Mouse (Mus musculus): ENCODE data around the gene Slc6a6. TPM values are rescaled to one million over a fixed set of nuclear protein-coding genes. Genes with fewer than 3 reads are reported as not detected.

The Slc6a6 gene
- polyA plus RNA-seq, 1 experiment, result 114 TPM

GRCm38 (mm10) chr6:91796736-91797135 lies 112.9 kb downstream of the Slc6a6 start:
- no peak for TF ChIP-seq CTCF (IDR thresholded peaks at IDR 0.05; ENCODE audit: control insufficient read depth, insufficient read depth, insufficient replicate concordance, low read depth, low read length)
- TF ChIP-seq POLR2A (IDR thresholded peaks at IDR 0.05; ENCODE audit: control insufficient read depth, low read depth, low read length), result no peak
- Histone ChIP-seq H3K36me3 (ENCODE audit: control insufficient read depth, insufficient read depth, low read length) (no peaks in the 10 kb centered on the region), H3K4me3 (ENCODE audit: control insufficient read depth, low read depth, low read length) (no peak overlapping the region), H3K27me3 (ENCODE audit: control insufficient read depth, insufficient read depth, low read length) (no peaks in the 10 kb centered on the region), H3K4me1 (ENCODE audit: control insufficient read depth, insufficient read depth, low read length) (no peaks in the 10 kb centered on the region), H3K27ac (ENCODE audit: control insufficient read depth, insufficient read depth, low read depth, low read length) (no peak overlapping the region)

- TF ChIP-seq CTCF (IDR thresholded peaks at IDR 0.05; ENCODE audit: control insufficient read depth, insufficient read depth, insufficient replicate concordance, low read depth, low read length) (no peak), POLR2A (IDR thresholded peaks at IDR 0.05; ENCODE audit: control insufficient read depth, low read depth, low read length) (no peak)
- Histone ChIP-seq H3K27ac (ENCODE audit: control insufficient read depth, insufficient read depth, low read depth, low read length) (no peak overlapping the region), H3K27me3 (ENCODE audit: control insufficient read depth, insufficient read depth, low read length) (no peaks in the 10 kb centered on the region), H3K4me1 (ENCODE audit: control insufficient read depth, insufficient read depth, low read length) (no peaks in the 10 kb centered on the region), H3K4me3 (ENCODE audit: control insufficient read depth, low read depth, low read length) (no peak overlapping the region), H3K36me3 (ENCODE audit: control insufficient read depth, insufficient read depth, low read length) (no peaks in the 10 kb centered on the region)
Measured at GRCm38 (mm10) chr6:91798496-91798895, 114.6 kb downstream of the Slc6a6 start.

GRCm38 (mm10) chr6:91804177-91804576 lies 120.3 kb downstream of the Slc6a6 start:
- Histone ChIP-seq H3K4me1 (ENCODE audit: control insufficient read depth, insufficient read depth, low read length) (peaks cover 5% of the 10 kb centered on the region), H3K27me3 (ENCODE audit: control insufficient read depth, insufficient read depth, low read length) (no peaks in the 10 kb centered on the region), H3K36me3 (ENCODE audit: control insufficient read depth, insufficient read depth, low read length) (no peaks in the 10 kb centered on the region), H3K27ac (ENCODE audit: control insufficient read depth, insufficient read depth, low read depth, low read length) (no peak overlapping the region), H3K4me3 (ENCODE audit: control insufficient read depth, low read depth, low read length) (no peak overlapping the region)
- no peak for TF ChIP-seq CTCF (IDR thresholded peaks at IDR 0.05; ENCODE audit: control insufficient read depth, insufficient read depth, insufficient replicate concordance, low read depth, low read length)
- no peak for TF ChIP-seq POLR2A (IDR thresholded peaks at IDR 0.05; ENCODE audit: control insufficient read depth, low read depth, low read length)

- Histone ChIP-seq H3K4me1 (ENCODE audit: control insufficient read depth, insufficient read depth, low read length) (peaks cover 5% of the 10 kb centered on the region), H3K4me3 (ENCODE audit: control insufficient read depth, low read depth, low read length) (no peak overlapping the region), H3K36me3 (ENCODE audit: control insufficient read depth, insufficient read depth, low read length) (no peaks in the 10 kb centered on the region), H3K27me3 (ENCODE audit: control insufficient read depth, insufficient read depth, low read length) (no peaks in the 10 kb centered on the region), H3K27ac (ENCODE audit: control insufficient read depth, insufficient read depth, low read depth, low read length) (no peak overlapping the region)
- TF ChIP-seq CTCF (IDR thresholded peaks at IDR 0.05; ENCODE audit: control insufficient read depth, insufficient read depth, insufficient replicate concordance, low read depth, low read length) (no peak), POLR2A (IDR thresholded peaks at IDR 0.05; ENCODE audit: control insufficient read depth, low read depth, low read length) (no peak)
Measured at GRCm38 (mm10) chr6:91807169-91807568, 123.3 kb downstream of the Slc6a6 start.

GRCm38 (mm10) chr6:91808022-91808421 lies 124.2 kb downstream of the Slc6a6 start:
- Histone ChIP-seq H3K27me3 (ENCODE audit: control insufficient read depth, insufficient read depth, low read length) (no peaks in the 10 kb centered on the region), H3K4me3 (ENCODE audit: control insufficient read depth, low read depth, low read length) (no peak overlapping the region), H3K36me3 (ENCODE audit: control insufficient read depth, insufficient read depth, low read length) (no peaks in the 10 kb centered on the region), H3K27ac (ENCODE audit: control insufficient read depth, insufficient read depth, low read depth, low read length) (no peak overlapping the region), H3K4me1 (ENCODE audit: control insufficient read depth, insufficient read depth, low read length) (peaks cover 5% of the 10 kb centered on the region)
- no peak for TF ChIP-seq POLR2A (IDR thresholded peaks at IDR 0.05; ENCODE audit: control insufficient read depth, low read depth, low read length)

Other genes with a start within 250 kb of the Slc6a6 start
- 4.1 TPM in 2 replicates for gene Chchd4, start 210.5 kb upstream of the Slc6a6 start, polyA plus RNA-seq (2012; rRNA removed)
- 5.8 and 6.1 TPM in 2 replicates for gene Tmem43, start 210.3 kb upstream of the Slc6a6 start, polyA plus RNA-seq (2012; rRNA removed)
- 3.2 and 3.4 TPM in 2 replicates for gene Xpc, start 168.2 kb upstream of the Slc6a6 start, polyA plus RNA-seq (2012; rRNA removed)
- 27.7 and 34.6 TPM in 2 replicates for gene Lsm3, start 168.1 kb upstream of the Slc6a6 start, polyA plus RNA-seq (2012; rRNA removed)
- 0.26 and 0.33 TPM in 2 replicates for gene Grip2, start 143.2 kb downstream of the Slc6a6 start, polyA plus RNA-seq (2012; rRNA removed)
- gene Ccdc174, start 194.0 kb downstream of the Slc6a6 start, polyA plus RNA-seq (2012; rRNA removed), result 7.6 and 9.3 TPM in 2 replicates
- gene 4930590J08Rik, start 218.8 kb downstream of the Slc6a6 start, polyA plus RNA-seq (2012; rRNA removed), result 131 and 134 TPM in 2 replicates

All from testis, adult 2 months (tissue).